Mouse (Mus musculus): ENCODE results near the gene Gemin4.
A peak's percentile ranks its signal among the peaks of the same experiment; 100 is the strongest.

The Gemin4 gene

DNA sequence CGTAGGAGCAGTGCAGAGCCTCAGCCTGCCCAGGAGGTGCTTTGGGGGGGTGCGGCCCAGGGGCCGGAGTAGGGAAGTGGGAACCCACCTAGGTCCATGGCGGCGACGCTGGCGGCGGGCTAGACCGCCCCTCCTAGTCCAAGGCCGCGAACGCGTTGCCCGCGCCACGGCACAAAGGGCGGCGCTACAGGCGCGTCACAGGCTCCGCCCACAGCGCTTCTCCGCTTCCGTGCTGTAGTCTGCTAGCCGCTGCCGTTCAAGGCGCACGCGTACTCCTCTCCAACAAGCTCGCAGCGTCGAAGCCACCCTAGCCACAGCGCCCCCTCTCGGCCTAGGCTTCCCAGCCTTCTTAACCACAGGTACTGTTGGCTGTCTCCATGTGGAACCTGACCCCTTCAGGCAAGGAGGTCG is at the start of gene Gemin4, which contains the start of gene Dbil5:
Gene Gemin4 (minus strand): TSS at position 275 of the 411 bp plus-strand sequence.
Gene Dbil5 (plus strand): TSS at position 219 of the 411 bp plus-strand sequence.
- peak; percentile 98 for DNase-seq (ENCODE audit: low spot score)

GRCm38 (mm10) chr11:76262611-76263351 is 45.3 kb upstream of the Gemin4 start:
- no peak for DNase-seq (ENCODE audit: low spot score)

GRCm38 (mm10) chr11:76261224-76261623 is 43.8 kb upstream of the Gemin4 start:
- no peak for DNase-seq (ENCODE audit: low spot score)

GRCm38 (mm10) chr11:76260208-76261050 is 43.0 kb upstream of the Gemin4 start:
- no peak for DNase-seq (ENCODE audit: low spot score)

GRCm38 (mm10) chr11:76258511-76258910 is 41.0 kb upstream of the Gemin4 start:
- DNase-seq (ENCODE audit: low spot score): no peak

GRCm38 (mm10) chr11:76257386-76257785 is 39.9 kb upstream of the Gemin4 start:
- no peak for DNase-seq (ENCODE audit: low spot score)

GRCm38 (mm10) chr11:76256129-76256528 is 38.7 kb upstream of the Gemin4 start:
- no peak for DNase-seq (ENCODE audit: low spot score)

DNA sequence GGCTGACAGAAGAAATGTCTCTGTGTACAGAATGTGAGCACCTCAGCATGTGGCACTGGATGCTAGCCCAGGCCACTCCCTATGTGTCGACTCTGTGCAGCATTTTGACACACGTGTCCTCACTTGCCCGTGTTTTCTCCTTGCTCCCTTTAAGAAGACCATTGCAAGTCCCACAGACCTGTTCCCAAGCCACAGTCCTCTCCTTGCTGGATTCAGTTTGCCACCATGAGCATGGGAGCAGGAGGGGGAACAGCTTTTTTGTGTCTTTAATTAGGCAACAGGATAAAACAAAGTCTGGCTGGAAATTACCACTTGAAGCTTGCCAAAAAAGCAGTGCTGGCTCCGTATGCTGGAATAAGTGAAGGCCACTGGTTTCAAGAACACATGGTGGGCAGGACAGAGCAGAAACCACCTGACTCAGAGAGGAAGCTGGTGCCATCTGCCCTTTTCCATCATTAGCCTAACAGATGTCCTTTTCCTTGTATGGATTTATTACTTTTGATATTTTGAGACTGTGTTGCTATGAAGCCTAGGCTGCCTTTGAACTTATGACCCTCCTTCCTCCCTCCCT is 38.1 kb upstream of the Gemin4 start:
- no peak for DNase-seq (ENCODE audit: low spot score)

GRCm38 (mm10) chr11:76253918-76254264 is 36.4 kb upstream of the Gemin4 start:
- DNase-seq (ENCODE audit: low spot score): no peak

- DNase-seq (ENCODE audit: low spot score): peak; percentile 78
Measured at GRCm38 (mm10) chr11:76253145-76253917, 35.9 kb upstream of the Gemin4 start.

DNA sequence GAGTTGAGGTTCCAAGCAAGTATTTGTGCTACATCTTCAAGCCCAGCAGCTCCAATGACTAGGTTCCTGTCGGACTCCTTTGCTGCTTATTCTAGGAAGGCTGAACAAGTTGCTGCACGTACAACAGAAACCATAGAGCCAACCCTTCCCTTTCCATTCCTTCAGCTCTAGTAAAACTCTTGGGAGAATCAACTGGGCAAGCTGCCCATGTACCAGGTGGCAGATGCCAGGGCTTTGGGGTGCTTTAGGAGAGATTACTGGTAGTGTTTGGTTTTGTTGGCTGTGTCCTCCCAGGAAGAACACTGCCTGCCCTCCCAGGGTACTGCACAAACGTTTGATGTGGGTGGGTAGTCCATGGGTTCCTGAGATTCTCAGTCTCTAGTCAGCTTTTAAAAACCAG is 34.6 kb upstream of the Gemin4 start:
- DNase-seq (ENCODE audit: low spot score): no peak

GRCm38 (mm10) chr11:76247239-76247638 is 29.8 kb upstream of the Gemin4 start:
- DNase-seq (ENCODE audit: low spot score): no peak

DNA sequence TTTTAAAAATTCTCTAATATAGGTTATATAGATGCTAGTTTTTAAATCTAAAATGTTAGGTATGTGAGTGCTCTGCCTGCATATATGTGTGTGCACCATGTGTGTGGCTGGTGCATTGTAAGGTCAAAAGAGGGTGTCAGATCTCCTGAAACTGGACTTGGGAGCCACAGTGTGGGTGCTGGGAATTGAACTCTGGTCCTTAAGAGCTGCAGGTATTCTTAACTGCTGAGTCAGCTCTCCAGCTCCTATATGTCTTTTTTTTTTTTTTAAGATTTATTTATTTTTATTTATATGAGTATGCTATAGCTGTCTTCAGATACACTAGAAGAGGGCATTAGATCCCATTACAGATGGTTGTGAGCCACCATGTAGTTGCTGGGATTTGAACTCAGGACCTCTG is 29.0 kb upstream of the Gemin4 start:
- DNase-seq (ENCODE audit: low spot score): no peak

DNA sequence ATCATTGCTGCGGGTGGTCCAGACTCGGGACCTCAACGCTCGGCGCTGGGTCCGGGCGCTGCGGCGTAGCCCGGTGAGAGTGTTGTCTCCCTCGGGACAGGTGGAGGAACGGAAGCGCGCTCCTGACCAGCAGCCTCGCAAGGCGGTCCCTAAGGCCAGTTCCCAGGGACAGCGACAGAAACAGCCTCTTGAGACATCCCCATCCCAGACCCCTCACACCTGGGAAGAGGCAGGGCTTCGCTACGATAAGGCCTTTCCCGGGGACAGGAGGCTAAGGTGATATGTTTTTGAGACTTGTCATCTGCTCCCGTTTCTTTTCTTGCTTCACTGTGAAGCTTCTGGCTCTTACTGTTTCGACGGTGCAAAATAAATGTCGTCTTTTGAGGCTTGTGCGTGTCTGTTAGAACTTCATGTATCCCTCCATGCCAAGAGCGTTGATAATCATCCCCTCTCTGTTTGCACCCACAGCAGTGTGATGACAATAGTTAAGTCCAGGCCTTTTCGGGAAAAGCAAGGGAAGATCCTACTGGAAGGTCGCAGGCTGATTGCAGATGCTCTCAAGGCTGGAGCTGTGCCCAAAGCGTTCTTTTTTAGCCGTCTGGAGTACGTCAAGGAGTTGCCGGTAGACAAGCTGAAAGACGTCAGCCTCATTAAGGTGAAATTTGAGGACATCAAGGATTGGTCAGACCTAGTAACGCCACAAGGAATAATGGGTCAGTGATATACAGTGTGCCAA is 26.5 kb upstream of the Gemin4 start:
- DNase-seq (ENCODE audit: low spot score): no peak

- DNase-seq (ENCODE audit: low spot score): peak; percentile 92
Measured at GRCm38 (mm10) chr11:76242901-76243810, 25.7 kb upstream of the Gemin4 start, which contains the start of the genes Mrm3 and Glod4. Gene Mrm3, plus strand, starts transcription at chr11:76243715. Gene Glod4, minus strand, starts transcription at chr11:76243725.

DNA sequence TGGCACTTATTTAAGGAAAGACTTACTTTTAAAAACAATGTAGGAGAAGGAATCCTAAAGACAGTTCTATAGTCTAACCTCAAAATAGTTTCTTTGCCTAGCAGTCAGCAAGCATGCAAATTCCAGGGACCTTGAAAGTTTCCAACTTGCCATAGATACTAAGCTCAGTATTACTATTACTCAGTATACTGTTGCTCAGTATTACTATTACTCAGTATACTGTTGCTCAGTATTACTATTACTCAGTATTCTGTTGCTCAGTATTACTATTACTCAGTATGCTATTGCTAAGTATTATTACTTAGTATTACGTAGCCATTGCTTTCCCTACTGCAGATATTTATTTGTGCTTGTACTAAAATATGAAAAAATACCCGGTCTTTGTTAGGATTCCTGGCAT is 22.3 kb upstream of the Gemin4 start:
- no peak for DNase-seq (ENCODE audit: low spot score)

- DNase-seq (ENCODE audit: low spot score): no peak
Measured at GRCm38 (mm10) chr11:76236136-76236535, 18.7 kb upstream of the Gemin4 start.

GRCm38 (mm10) chr11:76225051-76225450 is 7.6 kb upstream of the Gemin4 start:
- DNase-seq (ENCODE audit: low spot score): no peak

DNA sequence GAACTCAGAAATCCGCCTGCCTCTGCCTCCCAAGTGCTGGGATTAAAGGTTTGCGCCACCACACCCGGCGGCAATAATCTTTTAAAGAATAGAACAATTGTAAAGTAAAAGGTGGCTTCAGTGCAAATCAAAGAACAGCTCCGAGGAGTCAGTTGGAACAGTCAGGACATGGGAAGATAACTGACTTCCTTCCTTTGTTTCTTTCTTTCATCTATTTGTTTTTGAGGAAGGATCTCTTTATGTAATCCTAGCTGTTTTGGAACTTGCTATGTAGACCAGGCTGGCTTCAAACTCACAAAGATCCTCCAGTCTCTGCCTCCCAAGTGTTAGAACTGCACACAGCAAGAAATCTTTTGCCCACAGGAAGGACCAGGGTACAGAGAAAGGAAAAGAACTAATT is 7.2 kb upstream of the Gemin4 start:
- no peak for DNase-seq (ENCODE audit: low spot score)

Data from urinary bladder, postnatal 25 days (tissue).